Mouse (Mus musculus): ENCODE measurements around the gene Cacna1e.

- TF ChIP-seq CTCF (IDR thresholded peaks at IDR 0.05; ENCODE audit: borderline replicate concordance, insufficient read depth, low read depth, low read length), result no peak
- TF ChIP-seq POLR2A (IDR thresholded peaks at IDR 0.05; ENCODE audit: borderline replicate concordance, insufficient read depth, low read length), result no peak
These were observed 433.5 kb downstream of the Cacna1e start for GRCm38 (mm10) chr1:154450799-154451198.
